Mouse (Mus musculus): ENCODE data around the gene Rpa2. TPM values are rescaled to one million over a fixed set of nuclear protein-coding genes. Genes with fewer than 3 reads are reported as not detected.
"Not testable (repeated sequence)": the region's sequence is repeated elsewhere in the genome, so short reads cannot be mapped to it uniquely, and the experiment has no call there.

The Rpa2 gene
- total RNA-seq (2021): 10 to 100 TPM; 13.5 to 13.8 TPM

DNA sequence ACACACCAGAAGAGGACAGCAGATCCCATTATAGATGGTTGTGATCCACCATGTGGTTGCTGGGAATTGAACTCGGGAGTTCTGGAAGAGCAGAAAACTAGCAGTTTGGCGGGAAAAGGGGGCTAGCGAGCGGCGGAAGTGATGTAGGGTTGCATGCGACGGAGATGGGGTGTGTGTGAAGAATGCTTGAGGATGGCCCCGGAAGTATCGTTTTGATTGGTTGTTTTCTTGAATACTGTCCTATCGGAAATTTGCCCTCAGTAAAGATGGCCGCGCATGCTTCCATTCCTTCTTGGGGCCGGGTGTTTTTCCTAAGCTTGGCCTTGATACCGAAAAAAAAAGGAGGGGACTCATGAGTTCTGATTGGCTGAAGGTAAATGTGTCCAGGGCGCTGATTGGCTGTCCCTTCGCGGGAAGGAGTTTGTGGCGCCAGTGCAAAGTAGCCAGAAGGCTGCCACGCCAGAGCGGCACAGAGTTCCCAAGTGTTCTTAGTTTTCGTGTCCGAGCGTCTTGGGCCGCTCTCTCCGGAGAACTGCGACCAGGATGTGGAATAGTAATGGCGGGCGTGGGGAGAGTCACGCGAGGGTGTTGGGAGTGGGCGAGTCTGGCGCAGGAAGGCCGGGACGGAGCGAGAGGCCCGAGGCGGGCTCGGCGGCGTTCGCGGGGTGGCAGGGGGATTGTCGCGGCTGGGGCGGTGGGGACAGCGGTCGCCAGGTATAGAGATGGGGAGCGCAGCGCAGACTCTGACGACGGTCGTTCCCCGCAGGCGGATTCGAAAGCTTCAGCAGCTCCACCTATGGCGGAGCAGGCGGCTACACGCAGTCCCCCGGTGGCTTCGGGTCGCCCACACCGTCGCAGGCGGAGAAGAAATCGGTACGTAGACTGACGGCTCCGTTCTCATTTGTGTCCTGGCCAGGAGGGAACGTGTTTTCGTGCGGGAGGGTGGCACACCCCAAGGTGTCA is at the start of gene Rpa2:
TSS of gene Rpa2 (plus strand) at position 419 of the 963 bp plus-strand sequence.
- intact Hi-C loops (cut with DNase I): loop anchor here (5.0 kb wide), 1 partner anchor 74 kb away; the partner anchor contains the start of gene Ppp1r8
- DNase-seq (ENCODE audit: low spot score in 2 of 2): peak; percentile 99 to 100

DNA sequence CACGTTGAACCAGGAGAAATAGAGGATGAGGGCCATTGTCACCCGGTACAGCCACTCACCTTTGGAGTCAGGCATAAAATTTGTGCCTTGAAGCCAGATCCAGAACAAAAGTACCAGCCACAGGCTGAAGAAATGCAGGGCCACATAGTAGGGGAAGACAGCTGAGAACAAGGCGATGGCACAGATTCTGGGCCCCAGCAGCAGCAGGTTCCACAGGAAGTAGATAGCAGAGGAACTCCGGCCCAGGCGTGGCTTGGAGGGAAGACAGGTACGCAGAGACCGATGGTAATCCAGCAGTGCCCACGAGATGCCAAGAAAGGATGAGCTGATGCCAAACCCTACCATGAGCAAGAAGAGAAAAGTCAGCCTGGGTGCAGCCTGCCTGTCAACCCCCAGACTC is 39.9 kb upstream of the Rpa2 start:
- no peak for DNase-seq (ENCODE audit: low spot score in 2 of 2)
- intact Hi-C loops (cut with DNase I): no loop called here

- intact Hi-C loops (cut with DNase I): no loop called here
- DNase-seq (ENCODE audit: low spot score in 2 of 2): no peak
Observed at GRCm38 (mm10) chr4:132731616-132732015, 36.5 kb upstream of the Rpa2 start.

GRCm38 (mm10) chr4:132732148-132732684 is 35.9 kb upstream of the Rpa2 start, which contains the start of gene Xkr8:
Xkr8 (minus strand) TSS chr4:132732546.
- intact Hi-C loops (cut with DNase I): no loop called here
- DNase-seq (ENCODE audit: low spot score in 2 of 2): peak; percentile 46 to 65

- no peak for DNase-seq (ENCODE audit: low spot score in 2 of 2)
Observed at GRCm38 (mm10) chr4:132733071-132733770, 34.9 kb upstream of the Rpa2 start.

DNA sequence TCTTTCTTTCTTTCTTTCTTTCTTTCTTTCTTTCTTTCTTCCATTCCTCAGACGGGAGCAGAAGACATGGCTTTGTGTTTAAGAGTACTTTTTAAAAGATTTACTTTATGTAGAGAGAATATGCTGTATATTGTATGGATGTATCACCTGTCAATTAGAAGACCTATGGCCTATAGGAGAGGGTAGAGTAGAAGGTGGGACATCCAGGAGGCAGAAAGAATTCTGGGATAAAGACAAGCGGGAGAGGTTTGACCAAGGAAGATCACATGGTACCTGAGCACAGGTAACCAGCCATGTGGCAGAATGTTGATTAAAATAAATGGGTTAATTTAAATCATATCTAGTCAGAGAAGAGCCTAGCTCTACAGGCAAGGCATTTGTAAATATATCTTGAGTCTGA is 33.4 kb upstream of the Rpa2 start:
- DNase-seq (ENCODE audit: low spot score in 2 of 2): no peak
- intact Hi-C loops (cut with DNase I): no loop called here

More at GRCm38 (mm10) chr4:132733071-132733770, 34.9 kb upstream of the Rpa2 start:
- intact Hi-C loops (cut with DNase I): no loop called here

DNA sequence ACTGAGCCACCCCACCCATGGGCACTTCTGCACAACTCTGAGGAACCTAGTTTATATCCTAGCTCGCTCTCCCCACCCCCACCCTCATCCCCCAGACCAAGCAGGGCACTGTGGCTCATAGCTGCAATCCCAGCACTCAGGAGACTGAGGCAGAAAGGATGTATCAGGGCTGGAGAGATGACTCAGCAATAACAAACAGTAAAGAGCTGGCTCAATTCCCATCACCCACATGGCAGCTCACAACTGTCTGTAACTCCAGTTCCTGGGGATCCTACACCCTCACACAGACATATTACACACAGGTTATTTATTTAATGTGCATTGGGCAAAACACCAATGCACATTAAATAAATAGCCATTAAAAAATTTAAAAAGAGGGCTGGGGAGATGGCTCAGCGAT is 32.7 kb upstream of the Rpa2 start:
- DNase-seq (ENCODE audit: low spot score in 2 of 2): peak in 1 of 2 experiments; percentile 43
- intact Hi-C loops (cut with DNase I): no loop called here

- intact Hi-C loops (cut with DNase I): no loop called here
- DNase-seq (ENCODE audit: low spot score in 2 of 2): no peak
Observed at GRCm38 (mm10) chr4:132735894-132736293, 32.2 kb upstream of the Rpa2 start.

GRCm38 (mm10) chr4:132737154-132737553 is 31.0 kb upstream of the Rpa2 start:
- intact Hi-C loops (cut with DNase I): not testable (repeated sequence)

GRCm38 (mm10) chr4:132741491-132741890 is 26.6 kb upstream of the Rpa2 start:
- intact Hi-C loops (cut with DNase I): no loop called here

More at GRCm38 (mm10) chr4:132737154-132737553, 31.0 kb upstream of the Rpa2 start:
- DNase-seq (ENCODE audit: low spot score in 2 of 2): not testable (repeated sequence)

GRCm38 (mm10) chr4:132743992-132744911 is 23.9 kb upstream of the Rpa2 start:
- intact Hi-C loops (cut with DNase I): no loop called here

More at GRCm38 (mm10) chr4:132741491-132741890, 26.6 kb upstream of the Rpa2 start:
- DNase-seq (ENCODE audit: low spot score in 2 of 2): no peak

GRCm38 (mm10) chr4:132746911-132747517 is 21.1 kb upstream of the Rpa2 start:
- DNase-seq (ENCODE audit: low spot score in 2 of 2): no peak
- intact Hi-C loops (cut with DNase I): no loop called here

More at GRCm38 (mm10) chr4:132743992-132744911, 23.9 kb upstream of the Rpa2 start:
- DNase-seq (ENCODE audit: low spot score in 2 of 2): peak; percentile 51 to 69

- DNase-seq (ENCODE audit: low spot score in 2 of 2): no peak
- intact Hi-C loops (cut with DNase I): no loop called here
Observed at GRCm38 (mm10) chr4:132747664-132748259, 20.4 kb upstream of the Rpa2 start.

- no peak for DNase-seq (ENCODE audit: low spot score in 2 of 2)
- intact Hi-C loops (cut with DNase I): no loop called here
Observed at GRCm38 (mm10) chr4:132748778-132749177, 19.4 kb upstream of the Rpa2 start.

DNA sequence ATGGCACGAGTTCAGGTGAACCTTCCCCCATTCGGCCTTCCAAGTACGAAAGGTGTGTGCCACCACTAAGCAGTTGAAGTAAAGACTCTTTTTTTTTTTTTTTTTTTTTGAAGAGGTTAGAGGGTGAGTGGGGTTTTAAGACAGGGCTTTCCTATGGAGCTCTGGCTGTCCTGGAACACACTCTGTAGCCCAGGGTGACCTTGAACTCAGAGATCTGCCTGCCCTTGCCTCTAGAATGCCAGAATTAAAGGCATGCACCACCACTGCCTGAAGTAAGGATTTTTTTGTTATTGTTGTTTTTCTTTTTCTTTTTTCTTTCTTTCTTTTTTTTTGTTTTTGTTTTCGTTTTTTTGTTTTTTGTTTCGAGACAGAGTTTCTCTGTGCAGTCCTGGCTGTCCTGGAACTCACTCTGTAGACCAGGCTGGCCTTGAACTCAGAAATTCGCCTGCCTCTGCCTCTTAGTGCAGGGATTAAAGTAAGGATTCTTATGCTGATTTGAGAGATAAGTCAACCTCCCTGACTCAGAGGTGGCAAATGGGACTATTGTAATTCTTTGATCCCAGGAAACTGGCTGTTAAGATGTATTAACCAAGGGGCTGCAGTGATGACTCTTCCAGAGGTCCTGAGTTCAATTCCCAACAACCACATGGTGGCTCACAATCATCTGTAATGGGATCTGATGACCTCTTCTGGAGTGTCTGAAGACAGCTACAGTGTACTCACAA is 18.7 kb upstream of the Rpa2 start:
- no peak for DNase-seq (ENCODE audit: low spot score in 2 of 2)
- intact Hi-C loops (cut with DNase I): no loop called here

DNA sequence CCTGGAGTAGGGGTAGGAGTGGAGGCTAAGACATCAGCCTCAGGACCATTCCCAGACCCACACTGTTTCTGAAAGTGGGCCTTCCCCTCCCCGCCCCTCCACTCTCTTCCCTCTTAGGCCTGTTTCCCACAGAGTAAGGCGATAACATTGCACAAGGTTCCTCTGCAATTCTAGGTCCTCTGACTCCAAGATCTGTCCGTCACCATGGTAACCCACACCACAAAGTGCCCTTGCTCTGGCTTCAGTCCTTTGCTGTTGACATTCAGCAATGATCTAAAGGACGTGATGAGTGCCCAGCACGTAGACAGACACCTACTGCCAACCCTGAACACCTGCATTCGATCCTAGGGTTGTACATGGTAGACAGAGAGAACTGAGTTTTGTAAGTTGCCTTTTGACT is 15.1 kb upstream of the Rpa2 start:
- intact Hi-C loops (cut with DNase I): no loop called here
- no peak for DNase-seq (ENCODE audit: low spot score in 2 of 2)

GRCm38 (mm10) chr4:132756974-132757373 is 11.2 kb upstream of the Rpa2 start, which contains the start of gene Smpdl3b:
Smpdl3b (minus strand) TSS chr4:132757252.
- DNase-seq (ENCODE audit: low spot score in 2 of 2): peak; percentile 70 to 86

More at GRCm38 (mm10) chr4:132756974-132757373, 11.2 kb upstream of the Rpa2 start, which contains the start of gene Smpdl3b:
- intact Hi-C loops (cut with DNase I): no loop called here

Data from left cerebral cortex, postnatal 25 days (tissue).